Mouse (Mus musculus) spleen, adult 2 months (tissue): ENCODE results near the gene Gid4.

Source experiments
- CTCF ChIP-seq: fragments of 200-500 bp; IDR thresholded peaks from 2 replicates; pipeline ENCODE4 v1.5.1; 2011; ENCODE audit warnings: mild to moderate bottlenecking, inconsistent platforms; ENCODE audit not compliant: insufficient read depth, insufficient read length, insufficient replicate concordance; ENCODE audit errors: extremely low read depth
- POLR2A ChIP-seq: fragments of 200-500 bp; IDR thresholded peaks from 2 replicates; pipeline ENCODE4 v1.6.1; 2011; ENCODE audit warnings: low read depth, low read length, inconsistent platforms

DNA sequence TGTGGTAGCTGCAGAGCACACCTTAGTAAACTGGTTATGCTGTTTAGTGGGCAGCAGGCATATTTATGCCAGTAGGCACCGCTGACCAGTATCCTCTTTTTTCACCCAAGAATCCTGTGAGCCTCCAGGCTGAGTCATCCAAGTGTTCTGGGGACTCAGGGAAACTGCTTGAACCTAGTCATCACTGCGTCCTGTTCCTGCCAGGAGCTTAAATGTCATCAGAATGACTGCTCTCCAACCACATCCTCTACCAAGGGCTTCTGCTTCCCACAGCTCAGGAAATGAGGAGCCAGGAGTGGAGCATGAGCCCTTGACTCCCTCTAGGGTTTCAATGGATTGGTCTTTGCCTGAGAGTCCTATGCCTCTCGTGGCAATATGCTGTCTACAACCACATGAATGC lies 19.7 kb downstream of the Gid4 start:
- TF ChIP-seq CTCF = no peak
- no peak for TF ChIP-seq POLR2A
